Mouse (Mus musculus) CH12.LX (cell line): ENCODE data around the gene Pias4. TPM values are rescaled to one million over a fixed set of nuclear protein-coding genes. Genes with fewer than 3 reads are reported as not detected.

Experiments
- DNase-seq: peaks from one replicate; pipeline ENCODE4 v3.0.0-alpha.2; 2013; ENCODE audit errors: extremely low read depth
- H3K27ac ChIP-seq: 2 replicates; pipeline ENCODE4 v1.5.1; 2012; ENCODE audit warnings: low read depth, mild to moderate bottlenecking, control low read depth, moderate library complexity; ENCODE audit not compliant: insufficient read depth
- H3K27me3 ChIP-seq: replicated peaks from 2 replicates; pipeline ENCODE3; 2012; ENCODE audit warnings: inconsistent platforms
- H3K36me3 ChIP-seq, 2 experiments: replicated peaks in 1 of 2; 2 replicates each; pipeline versions ENCODE3 to v1.6.1; 2012; ENCODE audit warnings: inconsistent platforms in 1 of 2, low read length in 1 of 2, mild to moderate bottlenecking in 1 of 2, mixed read lengths in 1 of 2, moderate library complexity in 1 of 2; ENCODE audit not compliant: control insufficient read depth in 1 of 2, insufficient read depth in 1 of 2
- H3K4me1 ChIP-seq, 2 experiments: 2 replicates each; pipeline ENCODE4 v1.6.1; 2012; ENCODE audit warnings: inconsistent platforms in 1 of 2, moderate library complexity in 1 of 2; ENCODE audit not compliant: insufficient read depth in 2 of 2, control insufficient read depth in 1 of 2
- H3K4me2 ChIP-seq: 2 replicates; pipeline ENCODE4 v1.6.1; 2012; ENCODE audit warnings: low read depth, mild to moderate bottlenecking, control low read depth; ENCODE audit not compliant: poor library complexity, insufficient read depth, severe bottlenecking
- H3K4me3 ChIP-seq, 3 experiments: fragments of 150-350 bp in 1 of 3; sonication (generic) in 1 of 3; replicated peaks in 1 of 3; 2 replicates each; pipeline versions ENCODE3 to v1.5.1; 2011 to 2012; ENCODE audit warnings: low read depth in 2 of 3, low read length in 2 of 3, mild to moderate bottlenecking in 2 of 3, moderate library complexity in 2 of 3, control low read depth in 1 of 3, improper control_type of control experiment in 1 of 3, inconsistent platforms in 1 of 3, mixed read lengths in 1 of 3; ENCODE audit not compliant: poor library complexity in 1 of 3
- H3K79me2 ChIP-seq: replicated peaks from 2 replicates; pipeline ENCODE4 v1.6.1; 2012; ENCODE audit warnings: mild to moderate bottlenecking, moderate library complexity; ENCODE audit not compliant: control insufficient read depth, poor library complexity, insufficient read depth, severe bottlenecking; ENCODE audit errors: extremely low read depth
- H3K9ac ChIP-seq: 2 replicates; pipeline ENCODE4 v1.6.1; 2012; ENCODE audit warnings: low read depth, mild to moderate bottlenecking, control low read depth, moderate library complexity; ENCODE audit not compliant: insufficient read depth
- H3K9me3 ChIP-seq: replicated peaks from 2 replicates; pipeline ENCODE3; 2012; ENCODE audit warnings: low read length, inconsistent platforms, mixed read lengths
- BHLHE40 ChIP-seq: IDR thresholded peaks from 2 replicates; pipeline ENCODE4 v1.6.1; 2011; ENCODE audit warnings: mild to moderate bottlenecking, low read depth, low read length, improper control_type of control experiment
- CHD1 ChIP-seq: IDR thresholded peaks from 2 replicates; pipeline ENCODE4 v1.6.1; 2012; ENCODE audit warnings: low read depth, low read length, improper control_type of control experiment, inconsistent platforms
- CTCF ChIP-seq, 2 experiments: IDR thresholded peaks in 1 of 2; conservative IDR thresholded peaks in 1 of 2; 2 replicates each; pipeline ENCODE4 v1.5.1; 2011 to 2012; ENCODE audit warnings: low read depth in 2 of 2, low read length in 2 of 2, improper control_type of control experiment in 1 of 2, inconsistent platforms in 1 of 2, mild to moderate bottlenecking in 1 of 2, moderate library complexity in 1 of 2
- E2F4 ChIP-seq: IDR thresholded peaks from 2 replicates; pipeline ENCODE4 v1.6.1; 2011; ENCODE audit warnings: low read depth, low read length, improper control_type of control experiment; ENCODE audit not compliant: insufficient replicate concordance
- ELF1 ChIP-seq: IDR thresholded peaks from 2 replicates; pipeline ENCODE4 v1.6.1; 2014; ENCODE audit warnings: low read depth, mild to moderate bottlenecking, inconsistent platforms, low read length, improper control_type of control experiment
- ETS1 ChIP-seq: conservative IDR thresholded peaks from 2 replicates; pipeline ENCODE4 v1.6.1; 2012; ENCODE audit warnings: low read depth, mild to moderate bottlenecking, inconsistent platforms, low read length, improper control_type of control experiment, moderate library complexity
- HCFC1 ChIP-seq: IDR thresholded peaks from 2 replicates; pipeline ENCODE4 v1.6.1; 2012; ENCODE audit warnings: low read depth, mild to moderate bottlenecking, inconsistent platforms, low read length, improper control_type of control experiment
- IRF4 ChIP-seq: IDR thresholded peaks from 2 replicates; pipeline ENCODE4 v1.6.1; 2014; ENCODE audit warnings: low read depth, mild to moderate bottlenecking, inconsistent platforms, low read length, improper control_type of control experiment
- JUND ChIP-seq: conservative IDR thresholded peaks from 2 replicates; pipeline ENCODE4 v1.6.1; 2011; ENCODE audit warnings: low read depth, low read length, improper control_type of control experiment
- MAX ChIP-seq: IDR thresholded peaks from 2 replicates; pipeline ENCODE4 v1.6.1; 2011; ENCODE audit warnings: low read length, improper control_type of control experiment
- MAZ ChIP-seq: IDR thresholded peaks from 2 replicates; pipeline ENCODE4 v1.6.1; 2012; ENCODE audit warnings: low read depth, mild to moderate bottlenecking, inconsistent platforms, low read length, improper control_type of control experiment, moderate library complexity
- MEF2A ChIP-seq: IDR thresholded peaks from 2 replicates; pipeline ENCODE4 v1.6.1; 2014; ENCODE audit warnings: low read depth, mild to moderate bottlenecking, inconsistent platforms, low read length, improper control_type of control experiment, borderline replicate concordance
- MYC ChIP-seq: IDR thresholded peaks from 2 replicates; pipeline ENCODE4 v1.6.1; 2011; ENCODE audit warnings: low read depth, mild to moderate bottlenecking, improper control_type of control experiment, low read length
- RAD21 ChIP-seq: IDR thresholded peaks from 2 replicates; pipeline ENCODE4 v1.6.1; 2011; ENCODE audit warnings: low read depth, mild to moderate bottlenecking, low read length, improper control_type of control experiment, moderate library complexity
- SIN3A ChIP-seq: IDR thresholded peaks from 2 replicates; pipeline ENCODE4 v1.6.1; 2012; ENCODE audit warnings: low read length, improper control_type of control experiment, inconsistent platforms
- UBTF ChIP-seq: IDR thresholded peaks from 2 replicates; pipeline ENCODE4 v1.6.1; 2012; ENCODE audit warnings: low read depth, mild to moderate bottlenecking, inconsistent platforms, low read length, improper control_type of control experiment, moderate library complexity
- USF1 ChIP-seq: IDR thresholded peaks from 2 replicates; pipeline ENCODE4 v1.6.1; 2014; ENCODE audit warnings: low read depth, mild to moderate bottlenecking, inconsistent platforms, low read length, improper control_type of control experiment
- ZMIZ1 ChIP-seq: IDR thresholded peaks from 2 replicates; pipeline ENCODE4 v1.6.1; 2012; ENCODE audit warnings: low read depth, mild to moderate bottlenecking, inconsistent platforms, low read length, improper control_type of control experiment
- dilution Hi-C: fragments of 300-500 bp; cut with MboI; formaldehyde crosslinking; loops from 2 replicates; pipeline ENCODE4 v1.14.3; 2020; ENCODE audit warnings: low sequenced_read_pairs; ENCODE audit not compliant: extremely low pct_unique_long_range_greater_than_20kb, extremely low pct_ligation_motif_present
- in situ Hi-C: fragments of 300-500 bp; cut with MboI; formaldehyde crosslinking; loops from 3 replicates; pipeline ENCODE4 v1.14.3; 2019; ENCODE audit warnings: low sequenced_read_pairs, low pct_ligation_motif_present, low pct_unique_long_range_greater_than_20kb, mixed read lengths
- polyA plus RNA-seq: library from polyadenylated mRNA; unstranded; fragments of >175 nt; gene quantifications from 2 replicates; pipeline ENCODE4 v1.2.1, GENCODE M21; 2012; ENCODE audit warnings: low read depth; ENCODE audit not compliant: insufficient read length
- total RNA-seq, 2 experiments: library from RNA; depleted of rRNA; stranded (reverse); fragments of 300-350 nt in 1 of 2; fragments of >200 nt in 1 of 2; gene quantifications; 2 replicates each; pipeline ENCODE4 v1.2.3; 2012 to 2014

Pias4 gene
- total and polyA plus RNA-seq, 3 experiments = 15.3 to 33.5 (median 26.6) TPM

- Histone ChIP-seq H3K4me3 (no peak overlapping the region), H3K79me2 (peaks cover 86% of the 10 kb centered on the region), H3K4me1 (peaks cover 24 to 98% of the 10 kb centered on the region in 2 experiments), H3K9ac (no peak overlapping the region), H3K9me3 (no peaks in the 10 kb centered on the region), H3K27me3 (no peaks in the 10 kb centered on the region), H3K27ac (no peak overlapping the region), H3K4me2 (no peak overlapping the region), H3K36me3 (peaks cover 61 to 90% of the 10 kb centered on the region in 2 experiments)
- in situ Hi-C loops (no loop called here), dilution Hi-C loops (no loop called here)
- DNase-seq = no peak
- TF ChIP-seq HCFC1 = no peak
- TF ChIP-seq MAX = no peak
- TF ChIP-seq CTCF (conservative IDR thresholded peaks at IDR 0.05 in 1 of 2, IDR thresholded peaks at IDR 0.05 in 1 of 2; ENCODE audit: low read depth in 2 of 2, low read length in 2 of 2) = no peak
- no peak for TF ChIP-seq MAZ
- no peak for TF ChIP-seq MEF2A
- TF ChIP-seq E2F4 = no peak
Measured at GRCm38 (mm10) chr10:81145307-81145706, 22.4 kb downstream of the Pias4 start.

GRCm38 (mm10) chr10:81144667-81145066, 23.1 kb downstream of the Pias4 start:
- Histone ChIP-seq H3K4me1 (peaks cover 28 to 98% of the 10 kb centered on the region in 2 experiments), H3K27ac (no peak overlapping the region), H3K9me3 (no peaks in the 10 kb centered on the region), H3K36me3 (peaks cover 57 to 88% of the 10 kb centered on the region in 2 experiments), H3K79me2 (peaks cover 90% of the 10 kb centered on the region), H3K27me3 (no peaks in the 10 kb centered on the region), H3K4me2 (no peak overlapping the region), H3K4me3 (no peak overlapping the region), H3K9ac (no peak overlapping the region)
- DNase-seq = no peak
- in situ Hi-C loops (no loop called here), dilution Hi-C loops (no loop called here)
- TF ChIP-seq HCFC1 (no peak), MYC (no peak), BHLHE40 (no peak), MAX (no peak), ETS1 (no peak), MEF2A (no peak), IRF4 (no peak), USF1 (no peak), CTCF (conservative IDR thresholded peaks at IDR 0.05 in 1 of 2, IDR thresholded peaks at IDR 0.05 in 1 of 2; ENCODE audit: low read depth in 2 of 2, low read length in 2 of 2) (no peak), UBTF (no peak), CHD1 (no peak), ZMIZ1 (no peak), SIN3A (no peak), JUND (no peak), ELF1 (no peak), RAD21 (no peak)
